Mouse (Mus musculus) heart, adult 2 months (tissue): Measurements from ENCODE around the gene Sorbs2. TPM values are rescaled to one million over a fixed set of nuclear protein-coding genes. Genes with fewer than 3 reads are reported as not detected.

Source experiments
- DNase-seq, 2 experiments: peaks; one replicate each; pipeline ENCODE4 v3.0.0; 2021
- H3K27ac ChIP-seq: fragments of 200-600 bp; 2 replicates; pipeline ENCODE4 v1.8.1; 2022
- H3K27me3 ChIP-seq: fragments of 200-500 bp; 2 replicates; pipeline ENCODE4 v1.6.1; 2012; ENCODE audit warnings: mild to moderate bottlenecking, low read length, inconsistent platforms, mixed read lengths; ENCODE audit not compliant: control insufficient read depth, insufficient read depth
- H3K36me3 ChIP-seq: fragments of 200-500 bp; 2 replicates; pipeline ENCODE4 v1.6.1; 2012; ENCODE audit warnings: low read length, inconsistent platforms; ENCODE audit not compliant: control insufficient read depth, insufficient read depth
- H3K4me1 ChIP-seq: fragments of 200-500 bp; 2 replicates; pipeline ENCODE4 v1.6.1; 2011; ENCODE audit warnings: low read length; ENCODE audit not compliant: control insufficient read depth, insufficient read depth
- H3K4me3 ChIP-seq: fragments of 200-600 bp; 2 replicates; pipeline ENCODE4 v1.8.1; 2022
- H3K79me2 ChIP-seq: fragments of 200-500 bp; replicated peaks from 2 replicates; pipeline ENCODE4 v1.6.1; 2012; ENCODE audit warnings: mild to moderate bottlenecking, inconsistent platforms, low read length, moderate library complexity, mixed read lengths; ENCODE audit not compliant: control insufficient read depth, insufficient read depth
- H3K9ac ChIP-seq: fragments of 200-500 bp; 2 replicates; pipeline ENCODE4 v1.6.1; 2012; ENCODE audit warnings: low read depth, mild to moderate bottlenecking, control low read depth, inconsistent platforms, low read length, mixed read lengths
- CTCF ChIP-seq: fragments of 200-600 bp; IDR thresholded peaks from 2 replicates; pipeline ENCODE4 v1.8.1; 2022; ENCODE audit warnings: antibody characterized with exemption, mild to moderate bottlenecking, moderate library complexity
- EP300 ChIP-seq: fragments of 200-500 bp; IDR thresholded peaks from 2 replicates; pipeline ENCODE4 v1.6.1; 2011; ENCODE audit warnings: low read depth, low read length, control low read depth; ENCODE audit not compliant: insufficient read depth
- POLR2A ChIP-seq: fragments of 200-500 bp; IDR thresholded peaks from 2 replicates; pipeline ENCODE4 v1.6.1; 2011; ENCODE audit warnings: mild to moderate bottlenecking, low read depth, low read length, control low read depth; ENCODE audit not compliant: insufficient read depth
- WGBS: fragments of 180-500 bp; shearing (Covaris S2); methylation state at CpG from one replicate; pipeline ENCODE4 v1.1.7; 2018; 5-methylcytosine and 5-hydroxymethylcytosine counted together
- intact Hi-C: fragments of 180-260 bp; cut with DNase I; formaldehyde crosslinking; loops from one replicate; pipeline ENCODE4 v1.15.1; 2025
- polyA plus RNA-seq: library from polyadenylated mRNA; depleted of rRNA; stranded (reverse); fragments of >200 nt; gene quantifications from 2 replicates; pipeline ENCODE4 v1.2.3, GENCODE M21; 2012
- total RNA-seq, 2 experiments: library from RNA; stranded (reverse); gene quantifications; 2 replicates each; pipeline ENCODE4 v1.2.3; 2021

The Sorbs2 gene
- total and polyA plus RNA-seq, 3 experiments, result 233 to 581 (median 506) TPM

DNA sequence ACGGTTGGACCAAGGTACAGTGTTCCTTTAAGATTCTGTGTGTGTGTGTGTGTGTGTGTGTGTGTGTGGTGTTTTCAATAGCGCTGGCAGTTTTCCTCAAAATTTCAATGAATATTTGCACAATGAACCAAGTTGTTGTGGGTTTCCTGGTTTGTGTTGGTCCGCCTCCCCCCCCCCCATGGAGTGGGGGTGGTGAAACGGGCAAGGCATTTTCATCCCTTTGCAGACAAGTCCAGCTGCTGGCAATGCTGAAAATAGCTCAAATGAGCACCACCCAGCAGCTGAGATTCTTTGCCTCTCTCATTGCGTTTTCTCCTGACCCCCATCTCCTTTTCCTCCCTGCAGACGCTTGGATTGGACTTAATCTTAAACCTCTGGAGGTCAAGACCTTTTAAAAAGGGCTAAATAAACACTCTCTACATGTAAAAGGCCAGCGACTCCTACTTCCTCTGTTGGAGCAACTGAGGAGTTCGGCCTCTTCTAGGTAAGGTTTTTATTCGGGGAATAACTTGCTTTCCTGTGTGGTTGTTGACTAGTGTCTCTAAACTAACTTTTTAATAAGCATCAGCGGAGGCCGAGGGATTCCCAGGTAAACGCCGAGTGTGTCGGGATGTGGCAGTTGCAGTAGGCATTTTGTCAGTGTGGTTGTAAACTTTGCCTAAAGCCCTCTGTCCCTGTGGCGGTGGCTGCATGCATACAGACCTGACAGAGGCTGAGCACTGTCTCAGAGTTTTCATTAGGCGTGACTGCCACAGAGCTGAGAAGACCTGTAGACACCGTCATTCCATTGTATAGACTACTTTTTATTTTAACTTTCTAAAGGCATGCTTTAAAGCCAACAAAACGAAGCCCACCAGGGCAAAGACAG, 151.1 kb downstream of the Sorbs2 start:
- Histone ChIP-seq H3K4me3 (peak overlapping the region; percentile 54), H3K79me2 (no peaks in the 10 kb centered on the region), H3K27me3 (no peaks in the 10 kb centered on the region), H3K9ac (peak overlapping the region; percentile 85), H3K36me3 (peaks cover 11% of the 10 kb centered on the region), H3K4me1 (peaks cover 4% of the 10 kb centered on the region), H3K27ac (peak overlapping the region; percentile 92)
- peak; percentile 49 to 50 for DNase-seq
- 13% methylated on average over 18 of the region's 18 CpGs for whole genome bisulfite sequencing
- TF ChIP-seq POLR2A (peak; percentile 43; the same call in 1 of the 2 replicates), EP300 (0 out of 2 replicates have a peak, but pooled peaks have one; percentile 44), CTCF (no peak)
- intact Hi-C loops, result loop anchor here (2.0 to 5.0 kb wide), 2 partner anchors 30 to 56 kb away; no protein-coding TSS in a partner anchor

DNA sequence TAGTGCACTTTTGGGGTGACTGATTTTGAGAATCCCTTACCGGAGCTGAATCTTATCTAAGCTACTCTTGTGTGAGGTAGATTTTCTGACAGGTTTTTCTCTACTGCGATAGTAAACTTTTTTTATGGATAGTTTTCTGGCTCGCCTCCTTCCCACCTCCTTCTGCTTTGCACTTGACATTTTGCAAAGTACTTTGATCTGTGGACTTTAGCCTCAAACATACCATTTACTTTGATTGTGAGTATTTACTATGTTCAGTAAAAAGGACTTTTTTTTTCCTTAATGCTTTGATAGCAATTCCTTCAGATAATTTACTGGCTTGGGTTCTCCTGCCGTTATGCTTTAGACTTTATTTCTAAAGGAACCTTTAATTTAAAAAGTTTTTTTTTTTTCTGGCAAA, 151.9 kb downstream of the Sorbs2 start:
- peaks cover 16% of the 10 kb centered on the region for H3K36me3 ChIP-seq
- no peaks in the 10 kb centered on the region for H3K79me2 ChIP-seq
- no peak for DNase-seq
- intact Hi-C loops, result loop anchor here (2.0 to 5.0 kb wide), 2 partner anchors 31 to 57 kb away; no protein-coding TSS in a partner anchor
- H3K4me1 ChIP-seq, result peaks cover 4% of the 10 kb centered on the region
- peak overlapping the region; percentile 92 for H3K27ac ChIP-seq
- peak overlapping the region; percentile 54 for H3K4me3 ChIP-seq
- H3K27me3 ChIP-seq, result no peaks in the 10 kb centered on the region
- WGBS, result 36% methylated on average over 4 of the region's 4 CpGs
- no peak for TF ChIP-seq EP300
- TF ChIP-seq CTCF, result no peak
- TF ChIP-seq POLR2A, result no peak
- H3K9ac ChIP-seq, result peak overlapping the region; percentile 85

DNA sequence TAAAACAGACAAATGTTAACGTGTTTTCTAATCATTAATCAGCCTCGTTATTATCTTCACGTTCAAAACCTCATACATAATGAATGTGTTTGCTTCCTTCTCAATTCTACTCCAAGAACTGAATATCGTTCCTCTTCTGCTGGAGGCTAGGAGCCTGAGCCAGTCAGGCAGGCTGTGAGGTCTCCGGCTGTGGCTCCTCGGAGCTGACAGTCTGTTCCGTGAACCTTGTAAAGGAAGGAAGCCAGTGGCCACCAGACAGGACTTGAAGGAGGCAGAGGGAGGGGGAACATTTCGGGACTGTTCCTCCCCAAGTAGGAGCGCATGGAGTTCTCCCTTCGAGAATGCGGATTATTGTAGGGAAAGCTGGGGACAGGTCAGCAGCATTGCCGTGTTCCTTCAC, 153.0 kb downstream of the Sorbs2 start:
- intact Hi-C loops, result loop anchor here (5.0 to 10.0 kb wide), 3 partner anchors 52 to 206 kb away; no protein-coding TSS in a partner anchor
- Histone ChIP-seq H3K27ac (peak overlapping the region; percentile 92), H3K9ac (peak overlapping the region; percentile 70), H3K4me3 (peak overlapping the region; percentile 54), H3K27me3 (no peaks in the 10 kb centered on the region), H3K79me2 (no peaks in the 10 kb centered on the region), H3K4me1 (peaks cover 5% of the 10 kb centered on the region), H3K36me3 (peaks cover 10% of the 10 kb centered on the region)
- 20% methylated on average over 12 of the region's 12 CpGs for WGBS
- peak; percentile 22 to 46 for DNase-seq
- TF ChIP-seq POLR2A (no peak), CTCF (no peak), EP300 (no peak)

DNA sequence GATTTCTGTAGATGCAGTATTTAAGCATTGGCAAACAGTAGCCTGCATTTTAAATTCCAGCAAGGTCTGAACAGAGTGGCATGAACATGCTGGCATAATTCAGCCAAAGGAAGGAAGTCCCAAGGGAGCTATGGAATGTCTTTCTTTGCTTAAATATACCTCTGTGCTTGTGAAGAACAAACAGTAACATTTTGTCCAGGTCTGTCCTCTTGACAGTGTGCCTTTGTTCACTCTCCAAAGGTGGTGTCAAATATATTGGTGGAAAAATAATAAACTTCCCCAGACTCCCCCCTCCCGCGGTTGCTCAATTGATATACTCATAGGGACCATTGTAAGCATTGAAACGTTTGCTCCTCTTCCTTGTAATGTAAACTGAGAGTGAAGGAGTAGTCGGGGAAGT, 154.0 kb downstream of the Sorbs2 start:
- peak overlapping the region; percentile 54 for H3K4me3 ChIP-seq
- TF ChIP-seq POLR2A (no peak), EP300 (no peak), CTCF (no peak)
- H3K36me3 ChIP-seq, result peaks cover 10% of the 10 kb centered on the region
- 36% methylated on average over 4 of the region's 4 CpGs for WGBS
- H3K27ac ChIP-seq, result peak overlapping the region; percentile 92
- no peaks in the 10 kb centered on the region for H3K79me2 ChIP-seq
- intact Hi-C loops, result loop anchor here (5.0 to 10.0 kb wide), 3 partner anchors 51 to 207 kb away; no protein-coding TSS in a partner anchor
- H3K9ac ChIP-seq, result peak overlapping the region; percentile 63
- peaks cover 5% of the 10 kb centered on the region for H3K4me1 ChIP-seq
- no peak for DNase-seq
- H3K27me3 ChIP-seq, result no peaks in the 10 kb centered on the region

- H3K27me3 ChIP-seq, result no peaks in the 10 kb centered on the region
- no peak for DNase-seq
- TF ChIP-seq POLR2A (no peak), CTCF (no peak), EP300 (no peak)
- H3K36me3 ChIP-seq, result peaks cover 12% of the 10 kb centered on the region
- H3K9ac ChIP-seq, result no peak overlapping the region
- H3K27ac ChIP-seq, result no peak overlapping the region
- 73% methylated on average over 7 of the region's 7 CpGs for WGBS
- intact Hi-C loops, result loop anchor here (10.0 kb wide), 1 partner anchor 211 kb away; no protein-coding TSS in a partner anchor
- no peaks in the 10 kb centered on the region for H3K79me2 ChIP-seq
- peaks cover 3% of the 10 kb centered on the region for H3K4me1 ChIP-seq
- H3K4me3 ChIP-seq, result no peak overlapping the region
Observed at GRCm38 (mm10) chr8:45666221-45666620, 158.6 kb downstream of the Sorbs2 start.

DNA sequence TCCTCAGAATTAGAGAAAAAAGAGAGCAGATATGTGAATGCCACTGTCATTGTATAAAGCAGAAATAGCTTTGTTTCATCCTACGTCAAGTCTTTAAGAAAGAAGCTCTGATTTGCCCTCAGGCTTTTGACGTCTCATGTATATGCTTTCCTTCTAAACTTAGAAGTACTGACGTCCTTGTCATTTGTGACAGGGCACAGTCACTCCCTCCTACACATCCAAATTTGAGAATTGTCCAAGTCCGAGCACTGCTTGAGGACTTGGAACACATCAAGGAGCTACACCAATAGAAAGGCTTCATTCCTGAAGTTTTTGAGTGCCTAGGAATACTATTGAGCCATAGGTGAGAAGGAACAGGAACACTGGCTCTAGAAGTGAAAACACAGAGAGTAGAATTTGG, 165.6 kb downstream of the Sorbs2 start:
- TF ChIP-seq POLR2A, result no peak
- no peak for TF ChIP-seq CTCF
- no peak for TF ChIP-seq EP300
- WGBS, result 52% methylated on average over 4 of the region's 4 CpGs

More for the DNA sequence above, 165.6 kb downstream of the Sorbs2 start:
- Histone ChIP-seq H3K4me1 (peaks cover 3% of the 10 kb centered on the region; the same call in 1 of the 2 replicates), H3K9ac (no peak overlapping the region), H3K79me2 (peaks cover 5% of the 10 kb centered on the region; the same call in 1 of the 2 replicates), H3K36me3 (peaks cover 18% of the 10 kb centered on the region), H3K4me3 (no peak overlapping the region), H3K27me3 (no peaks in the 10 kb centered on the region), H3K27ac (no peak overlapping the region)
- intact Hi-C loops, result no loop called here
- DNase-seq, result no peak
